Mouse (Mus musculus) lung, postnatal 36 days (tissue): ENCODE results near the gene Zfyve19.

Experiments
- DNase-seq: peaks from one replicate; pipeline ENCODE4 v3.0.0; 2022; ENCODE audit warnings: mixed read lengths

Gene Zfyve19

GRCm38 (mm10) chr2:119208344-119209175 lies at the start of gene Zfyve19, which contains the start of gene Dnajc17:
Zfyve19 (plus strand) TSS chr2:119208617.
Dnajc17 (minus strand) TSS chr2:119208795.
- peak; percentile 98 for DNase-seq

DNA sequence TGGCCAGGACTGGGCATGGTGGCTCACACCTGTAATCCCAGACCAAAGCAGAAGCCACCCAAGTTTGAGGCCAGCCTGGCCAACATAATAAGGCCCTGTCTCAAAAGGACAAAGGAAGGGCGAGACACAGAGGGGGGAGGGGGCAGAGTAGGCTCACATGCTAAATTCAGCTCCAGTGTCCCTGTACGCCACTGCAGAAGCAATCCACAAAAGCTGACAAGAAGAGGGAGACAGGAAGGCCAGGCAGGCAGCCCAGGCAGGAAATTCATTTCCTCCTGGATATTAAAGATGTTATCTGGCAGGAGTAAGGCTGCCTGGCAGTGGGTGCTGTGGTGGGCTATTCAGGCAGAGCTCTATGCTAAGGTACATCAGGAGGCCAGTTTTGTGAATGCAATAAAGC lies 47.2 kb upstream of the Zfyve19 start:
- DNase-seq, result peak; percentile 71

DNA sequence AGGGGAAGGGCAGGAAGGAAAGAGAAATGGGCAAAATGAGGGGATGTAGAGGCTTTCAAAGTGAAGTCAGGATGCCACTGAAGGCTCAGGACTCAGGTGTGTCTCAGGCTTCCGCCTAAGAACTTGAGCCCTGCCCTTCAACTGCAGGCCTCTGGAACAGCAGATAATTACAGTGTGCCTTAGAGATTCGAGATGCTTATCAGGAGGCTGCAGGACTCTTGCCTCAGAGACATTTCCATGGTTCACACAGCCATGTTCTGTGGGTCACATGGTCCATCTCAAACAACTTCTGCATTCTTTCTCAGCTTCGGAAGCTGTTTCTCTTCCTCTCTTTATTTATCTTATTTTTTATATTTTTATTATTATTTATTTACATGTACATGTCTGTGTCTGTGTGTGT lies 45.3 kb upstream of the Zfyve19 start:
- DNase-seq, result peak; percentile 13

- no peak for DNase-seq
Observed at GRCm38 (mm10) chr2:119163999-119164398, 44.4 kb upstream of the Zfyve19 start.

DNA sequence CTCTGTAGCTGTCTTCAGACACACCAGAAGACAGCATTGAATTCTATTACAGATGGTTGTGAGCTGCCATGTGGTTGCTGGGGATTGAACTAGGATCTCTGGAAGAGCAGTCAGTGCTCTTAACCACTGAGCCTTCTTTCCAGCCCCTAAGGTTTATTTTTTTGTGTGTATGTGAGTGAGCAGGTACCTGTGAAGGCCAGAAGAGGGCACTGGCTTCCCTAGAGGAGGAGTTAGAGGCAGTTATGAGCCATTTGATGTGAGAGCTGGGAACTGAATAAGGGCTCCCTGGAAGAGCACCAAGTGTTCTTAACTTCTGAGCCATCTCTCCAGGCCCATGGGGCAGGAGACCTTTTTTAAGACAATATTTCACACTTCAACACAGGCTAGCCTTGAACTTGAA lies 43.0 kb upstream of the Zfyve19 start:
- no peak for DNase-seq

DNA sequence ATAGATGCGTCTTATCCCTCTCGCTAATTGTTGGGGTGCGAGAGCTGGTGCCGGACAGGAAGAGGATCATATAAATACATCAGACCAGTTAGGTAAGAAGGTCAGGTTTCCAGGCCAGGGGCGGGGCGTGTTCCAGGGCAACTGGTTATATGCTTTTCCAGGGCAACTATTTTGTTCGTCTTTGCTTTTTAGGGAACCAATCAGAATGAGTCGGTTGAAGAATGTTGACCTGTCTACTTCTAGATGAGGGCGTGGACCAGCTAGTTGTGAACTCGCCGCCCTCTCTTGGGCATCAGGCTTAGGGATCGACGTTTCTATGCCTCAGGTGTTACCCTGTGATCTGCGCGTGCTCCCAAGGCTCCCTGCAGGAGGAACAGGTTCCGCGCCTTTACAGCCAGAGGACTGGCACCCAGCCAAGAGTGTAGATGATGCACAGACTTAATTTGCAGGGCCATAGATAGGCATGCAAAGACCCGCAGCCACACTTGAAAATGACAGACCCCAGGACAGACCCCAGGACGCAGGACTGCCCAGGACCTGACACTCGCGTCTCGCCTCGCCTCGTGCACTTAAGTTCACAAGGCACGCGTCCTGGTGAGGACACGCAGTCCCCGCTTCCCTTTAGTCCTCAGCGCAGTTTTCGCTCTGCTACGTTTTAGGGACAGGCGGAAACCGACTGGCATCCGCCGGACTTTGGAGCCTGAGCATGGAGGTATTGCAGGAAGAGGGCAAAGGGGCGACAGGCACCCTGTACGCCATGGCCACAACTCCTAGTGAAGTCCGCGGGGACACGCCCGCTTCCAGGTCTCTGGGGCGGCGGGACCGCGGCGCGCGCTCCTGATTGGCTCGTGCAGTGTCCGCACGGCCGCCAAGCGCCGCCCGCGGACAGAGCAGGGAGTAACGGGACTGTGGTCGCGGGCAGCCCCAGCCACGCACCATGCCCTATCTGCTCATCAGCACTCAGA lies 41.2 kb upstream of the Zfyve19 start, which contains the start of gene Gchfr:
Gchfr (plus strand) TSS at position 873 of the 965 bp plus-strand sequence.
- peak; percentile 76 for DNase-seq

- DNase-seq, result no peak
Observed at GRCm38 (mm10) chr2:119167866-119168256, 40.6 kb upstream of the Zfyve19 start.

DNA sequence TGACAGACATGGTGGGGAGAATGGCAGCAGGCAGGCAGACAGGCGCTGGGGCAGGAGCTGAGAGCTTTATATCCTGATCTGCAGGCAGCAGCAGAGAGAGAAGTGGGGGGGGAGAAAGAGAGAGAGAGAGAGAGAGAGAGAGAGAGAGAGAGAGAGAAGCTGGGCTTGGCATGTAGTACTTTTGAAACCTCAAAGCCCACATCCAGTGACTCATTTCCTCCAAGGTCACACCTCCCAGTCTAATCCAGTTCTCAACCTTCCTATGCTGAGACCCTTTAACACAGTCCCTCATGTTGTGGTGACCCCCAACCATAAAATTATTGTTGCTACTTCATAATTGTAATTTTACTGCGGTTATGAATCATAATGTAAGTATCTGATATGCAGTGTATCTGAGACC lies 38.1 kb upstream of the Zfyve19 start:
- DNase-seq, result no peak

- no peak for DNase-seq
Observed at GRCm38 (mm10) chr2:119171574-119171973, 36.8 kb upstream of the Zfyve19 start.

DNA sequence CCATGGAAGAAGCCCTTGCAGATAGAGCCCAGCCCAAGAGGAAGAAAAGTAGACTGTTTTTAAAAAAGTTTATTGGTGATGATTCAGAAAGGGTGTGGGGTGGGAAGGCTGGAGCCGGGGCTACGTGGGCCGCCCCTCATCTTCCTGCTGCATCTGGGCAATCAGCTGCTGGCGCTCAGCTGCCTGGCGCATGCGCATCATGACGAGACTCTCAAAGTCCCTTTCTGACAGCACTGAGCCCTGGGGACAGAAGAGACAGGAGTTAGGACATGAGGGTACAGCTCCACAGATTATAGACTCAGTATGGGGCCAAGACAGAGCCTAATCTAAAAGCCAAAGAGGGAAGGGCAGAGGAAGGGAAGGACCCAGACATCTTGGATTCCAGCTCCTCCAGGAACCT lies 36.0 kb upstream of the Zfyve19 start:
- DNase-seq, result no peak

DNA sequence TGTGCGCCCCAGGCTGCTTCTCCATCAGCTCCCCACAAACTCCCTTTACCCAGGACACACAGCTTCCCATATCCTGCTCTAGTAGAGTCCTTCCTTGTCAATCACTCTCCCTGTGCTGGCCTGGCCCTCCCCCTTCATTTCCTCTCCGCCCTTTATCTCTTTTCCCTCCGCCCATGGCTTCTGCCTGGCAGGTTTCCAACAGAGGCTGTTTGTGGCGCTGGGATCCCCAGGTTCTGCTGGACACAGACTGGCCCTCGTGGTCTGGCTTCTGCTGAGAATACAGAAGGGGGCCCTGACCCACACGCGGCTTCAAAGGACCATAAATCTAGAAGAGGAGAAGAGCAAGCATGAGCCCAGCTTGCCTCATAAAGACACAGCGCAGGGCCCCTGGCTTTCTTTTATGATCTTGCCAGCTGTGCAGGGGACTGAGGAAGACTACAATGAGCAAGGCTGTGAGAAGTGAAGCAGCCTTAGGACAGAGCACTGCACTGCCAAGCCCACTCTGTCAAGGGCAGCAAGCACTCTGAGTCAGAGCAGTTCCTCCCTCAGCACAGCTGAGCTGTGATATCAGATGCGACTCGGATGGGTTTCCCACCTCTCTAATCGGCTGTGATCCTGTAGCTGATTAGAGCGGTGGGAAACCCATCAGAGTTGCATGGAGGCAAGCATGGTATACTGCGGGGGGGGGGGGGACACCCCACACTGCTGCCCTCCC lies 35.4 kb upstream of the Zfyve19 start:
- DNase-seq, result peak; percentile 82

DNA sequence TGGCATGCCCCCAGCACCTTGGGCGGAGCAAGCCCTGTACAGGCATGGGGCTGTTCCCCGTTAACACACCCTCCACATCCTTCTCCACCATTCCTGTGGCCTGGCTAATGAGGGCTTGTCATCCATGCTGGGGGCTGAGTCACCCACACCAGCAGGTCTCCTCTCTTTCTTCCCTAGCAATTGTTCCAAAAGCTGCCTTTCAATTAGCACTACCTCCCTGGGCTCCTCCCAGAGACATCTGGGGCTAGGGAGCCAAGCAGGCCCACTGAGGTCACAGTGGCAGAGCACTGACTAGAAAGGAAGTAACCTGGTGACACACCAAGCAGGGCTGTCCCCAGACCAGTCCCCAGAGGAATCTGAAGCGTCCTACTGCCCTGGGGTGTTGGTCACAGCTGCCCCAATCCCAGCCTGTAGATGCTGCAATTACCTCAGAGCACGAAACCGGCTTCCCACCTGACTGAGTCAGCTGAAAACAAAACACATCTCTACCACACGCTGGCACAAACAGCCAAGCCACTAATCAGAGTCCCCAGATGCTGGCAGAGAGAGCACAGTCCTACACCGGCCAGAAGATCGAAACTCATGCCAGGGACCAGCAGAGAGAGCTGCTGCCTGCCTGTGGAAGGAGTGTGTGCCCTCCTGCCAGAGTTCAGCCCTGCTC lies 34.3 kb upstream of the Zfyve19 start, which contains the start of gene Gm14137:
Gm14137 (plus strand) TSS at position 519 of the 661 bp plus-strand sequence.
- DNase-seq, result no peak

GRCm38 (mm10) chr2:119174866-119175265 lies 33.6 kb upstream of the Zfyve19 start:
- no peak for DNase-seq

GRCm38 (mm10) chr2:119175614-119176013 lies 32.8 kb upstream of the Zfyve19 start:
- no peak for DNase-seq

DNA sequence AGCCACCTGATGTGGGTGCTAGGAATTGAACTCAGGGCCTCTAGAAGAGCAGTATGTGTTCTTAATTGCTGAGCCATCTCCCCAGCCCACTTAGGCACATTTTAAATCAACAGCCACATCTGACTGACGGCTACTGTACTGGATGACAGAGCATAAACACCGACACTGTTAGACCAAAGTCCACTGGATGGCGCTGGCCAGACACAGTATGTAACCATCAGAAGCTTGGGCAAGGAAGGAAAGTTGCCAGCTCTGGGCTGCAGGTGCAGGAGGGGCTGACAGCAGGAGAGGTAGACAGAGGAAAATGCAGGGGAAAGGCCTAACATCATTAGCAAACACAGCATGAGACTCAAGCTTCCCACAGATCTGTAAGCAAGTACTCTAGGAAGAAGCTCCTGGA lies 31.7 kb upstream of the Zfyve19 start:
- DNase-seq, result no peak

DNA sequence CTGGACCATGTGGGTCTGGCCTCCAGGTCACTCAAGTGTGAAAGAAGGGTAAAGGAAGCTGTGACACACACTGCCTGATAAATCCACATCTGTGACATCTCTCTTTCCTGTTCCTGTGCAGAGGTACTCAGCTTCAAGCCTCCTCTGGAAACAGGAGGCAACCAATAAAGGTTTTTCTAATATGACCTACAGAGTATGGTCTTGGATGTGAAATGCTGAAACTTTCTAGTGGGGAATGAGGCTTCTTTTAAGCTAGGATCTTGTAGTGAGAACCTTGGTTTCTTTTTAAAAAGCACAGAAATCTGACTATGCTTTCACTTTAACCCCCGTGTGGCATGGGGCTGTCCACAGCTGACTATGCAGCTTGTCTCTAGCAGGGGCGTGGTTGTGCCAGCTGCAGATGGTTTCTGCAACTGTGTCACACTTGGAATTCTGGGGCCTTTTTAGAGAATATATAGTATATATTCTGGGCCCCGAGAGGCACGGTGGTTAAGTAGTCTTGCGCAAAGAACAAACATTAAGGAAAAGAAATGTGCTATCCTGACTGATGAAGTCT lies 31.0 kb upstream of the Zfyve19 start:
- DNase-seq, result no peak

GRCm38 (mm10) chr2:119182914-119183313 lies 25.5 kb upstream of the Zfyve19 start:
- DNase-seq, result no peak

DNA sequence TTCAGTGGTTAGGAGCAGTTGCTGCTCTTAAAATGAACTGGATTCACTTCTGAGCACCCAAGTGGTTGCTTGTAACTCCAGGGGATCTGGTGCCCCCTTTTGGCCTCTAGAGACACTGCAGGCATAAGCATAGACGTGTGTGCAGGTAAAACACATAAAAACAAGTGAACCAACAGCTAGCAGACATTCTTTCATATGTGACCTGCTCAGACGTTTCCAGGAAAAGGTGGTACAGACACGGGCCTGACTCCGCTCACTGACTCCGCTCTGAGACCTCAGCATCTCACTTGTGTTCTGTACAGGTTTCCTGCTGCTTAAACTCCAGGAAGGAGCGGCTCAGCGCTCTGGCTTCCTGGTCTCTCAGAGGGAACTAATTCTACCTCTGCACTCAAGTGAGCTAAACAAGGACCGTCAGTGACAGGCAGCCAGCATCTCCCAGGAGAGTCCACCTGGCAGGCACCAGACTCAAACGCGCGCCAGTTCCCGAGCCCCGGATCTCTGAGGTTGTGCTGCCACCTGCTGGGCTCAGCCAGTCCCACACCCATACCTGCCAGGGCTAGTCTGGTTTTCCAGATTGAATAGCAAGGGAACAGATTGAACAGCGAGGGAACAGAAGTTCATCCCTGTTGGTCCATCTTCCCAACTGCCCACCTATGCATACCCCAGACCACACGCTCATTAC lies 19.2 kb upstream of the Zfyve19 start:
- peak; percentile 90 for DNase-seq

DNA sequence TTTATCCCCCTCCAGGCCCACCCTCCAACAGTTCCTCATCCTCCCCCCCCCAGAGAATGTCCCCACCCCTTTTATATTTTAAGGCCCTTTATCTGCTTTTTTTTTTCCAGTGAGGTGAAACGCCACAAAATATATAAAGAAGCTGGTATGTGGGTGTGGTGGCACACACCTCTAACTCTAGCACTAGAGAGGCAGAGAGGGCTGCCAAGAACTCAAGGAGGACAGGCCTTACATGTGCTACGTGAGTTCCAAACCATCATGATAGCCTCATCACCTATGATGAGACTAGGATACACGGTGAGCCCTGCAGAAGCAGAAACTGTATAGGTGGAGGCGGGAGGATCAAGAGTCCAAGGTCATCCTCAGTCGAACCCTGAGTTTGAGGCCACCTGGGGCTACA lies 17.4 kb upstream of the Zfyve19 start:
- DNase-seq, result no peak

DNA sequence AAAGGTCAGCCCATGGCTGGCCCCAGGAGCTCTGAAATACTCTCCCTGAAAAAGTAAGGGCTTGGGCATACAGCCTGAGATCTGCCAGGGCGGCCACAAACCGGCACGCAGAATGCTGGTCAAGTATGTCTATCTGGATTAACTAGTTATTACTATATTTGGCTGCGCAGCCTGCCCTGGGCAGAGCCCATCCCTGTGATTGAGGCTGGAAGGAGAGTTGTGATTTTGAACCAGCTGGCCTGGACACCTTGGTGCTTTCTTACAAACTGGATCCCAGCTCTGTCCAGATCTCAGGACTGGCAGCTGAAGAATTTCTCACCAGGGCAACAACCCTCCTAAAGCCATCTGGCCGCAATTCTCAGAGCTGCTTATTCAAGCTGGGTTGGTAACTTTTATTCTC lies 14.3 kb upstream of the Zfyve19 start:
- no peak for DNase-seq
